Mouse (Mus musculus) spleen, adult 12 weeks (tissue): ENCODE results near the gene Mbtps1.

Source experiments
- DNase-seq: peaks from one replicate; pipeline ENCODE4 v3.0.0; 2022; ENCODE audit warnings: low spot score

Mbtps1 gene

DNA sequence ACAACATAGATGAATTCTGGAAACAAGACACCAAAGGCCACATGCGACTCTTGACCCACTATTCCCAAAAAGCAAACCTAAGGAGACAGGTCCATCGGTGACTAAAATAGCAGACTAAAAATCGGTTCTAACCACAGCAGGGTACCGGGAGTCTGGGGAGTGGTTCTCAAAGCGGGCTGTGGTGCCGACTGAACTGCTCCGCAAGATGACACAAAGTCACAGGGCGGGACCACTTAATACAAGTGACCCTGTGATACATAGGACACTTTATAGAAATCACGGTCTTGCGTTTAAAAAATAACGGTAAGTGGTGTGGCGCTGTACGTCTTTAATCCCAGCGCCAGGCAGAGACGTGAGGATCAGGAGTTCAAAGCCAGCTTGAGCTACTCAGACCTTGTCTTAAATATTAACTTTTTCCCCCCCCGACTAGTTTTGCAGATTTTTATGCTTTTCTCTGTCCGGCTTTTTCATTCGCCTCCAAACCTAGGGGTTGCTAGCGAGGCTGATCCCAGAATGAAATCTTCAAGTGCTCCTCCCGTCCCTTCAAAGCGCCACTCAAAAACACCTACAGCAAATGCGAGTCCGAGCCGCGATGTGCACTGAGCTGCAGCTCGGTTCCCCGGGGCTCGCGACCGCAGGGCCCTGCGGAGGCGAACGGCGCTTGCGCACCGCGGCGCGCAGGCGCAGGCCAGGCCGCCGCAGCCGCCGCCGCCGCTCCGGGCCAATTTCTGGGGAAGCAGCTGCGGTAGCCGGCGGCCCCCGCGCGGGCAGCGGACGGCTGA is 523 bp downstream of the Mbtps1 start:
- DNase-seq: no peak

DNA sequence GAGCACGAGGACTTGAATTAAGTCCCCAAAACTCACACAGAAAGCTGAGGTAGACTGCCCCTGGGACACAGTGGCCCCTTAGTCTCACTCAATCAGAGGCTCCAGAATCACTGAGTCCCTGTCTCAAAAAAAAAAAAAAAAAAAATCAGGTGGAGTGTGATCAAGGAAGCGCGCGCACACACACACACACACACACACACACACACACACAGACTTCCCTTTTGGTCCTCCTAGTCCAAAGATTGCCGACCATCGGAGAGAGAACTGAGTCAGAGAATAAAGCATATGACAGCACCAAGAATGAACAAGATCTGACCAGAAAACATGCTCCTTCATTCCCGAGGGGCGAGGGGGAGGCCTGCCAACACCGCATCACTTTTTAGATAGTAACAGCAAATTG is 1.4 kb downstream of the Mbtps1 start:
- no peak for DNase-seq

- no peak for DNase-seq
These were observed 2.7 kb downstream of the Mbtps1 start for GRCm38 (mm10) chr8:119555861-119556260.

DNA sequence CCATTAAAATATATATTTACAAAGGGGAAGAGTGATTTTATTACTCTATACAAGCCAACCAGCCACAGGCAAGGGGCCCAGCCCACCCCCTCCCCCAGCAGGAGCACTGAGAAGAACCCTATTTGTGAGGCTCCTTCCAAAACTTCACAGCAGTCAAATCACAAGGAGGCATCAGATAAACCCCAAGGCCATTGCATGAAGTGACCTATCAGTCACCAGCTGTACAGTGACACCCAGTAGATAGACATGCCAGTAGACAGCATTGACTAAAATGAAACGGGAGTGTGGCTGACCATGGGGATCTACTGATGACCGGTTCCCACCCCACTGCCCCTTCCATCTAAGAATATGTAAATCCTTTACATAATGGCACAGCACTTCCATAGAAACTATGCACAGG is 5.6 kb downstream of the Mbtps1 start:
- DNase-seq: no peak

DNA sequence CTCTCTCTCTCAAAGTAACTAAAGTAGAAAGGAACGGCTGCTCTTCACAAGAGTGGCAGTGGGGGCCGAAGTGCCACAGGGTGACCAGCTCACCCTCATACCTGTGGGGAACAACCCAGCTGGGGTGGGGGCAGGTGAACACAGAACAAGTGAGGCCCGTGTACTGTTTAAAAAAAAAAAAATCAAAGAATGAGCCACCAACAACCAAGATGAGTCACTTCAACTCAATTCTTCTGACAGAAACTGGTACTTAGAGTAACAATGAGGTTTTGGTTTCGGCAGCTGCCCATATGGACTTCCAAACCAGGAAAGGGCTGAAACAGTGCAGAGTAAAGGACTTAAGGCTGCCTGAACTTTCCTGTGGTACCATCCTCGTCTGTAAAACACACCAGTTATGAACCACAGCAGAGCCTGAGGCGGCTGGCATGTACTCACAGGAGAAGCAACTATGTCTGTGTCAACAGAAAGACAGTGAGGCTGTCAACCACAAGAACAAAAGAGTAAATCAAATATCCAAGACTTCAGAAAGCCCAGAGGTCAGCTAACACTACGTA is 9.9 kb downstream of the Mbtps1 start:
- DNase-seq: no peak

DNA sequence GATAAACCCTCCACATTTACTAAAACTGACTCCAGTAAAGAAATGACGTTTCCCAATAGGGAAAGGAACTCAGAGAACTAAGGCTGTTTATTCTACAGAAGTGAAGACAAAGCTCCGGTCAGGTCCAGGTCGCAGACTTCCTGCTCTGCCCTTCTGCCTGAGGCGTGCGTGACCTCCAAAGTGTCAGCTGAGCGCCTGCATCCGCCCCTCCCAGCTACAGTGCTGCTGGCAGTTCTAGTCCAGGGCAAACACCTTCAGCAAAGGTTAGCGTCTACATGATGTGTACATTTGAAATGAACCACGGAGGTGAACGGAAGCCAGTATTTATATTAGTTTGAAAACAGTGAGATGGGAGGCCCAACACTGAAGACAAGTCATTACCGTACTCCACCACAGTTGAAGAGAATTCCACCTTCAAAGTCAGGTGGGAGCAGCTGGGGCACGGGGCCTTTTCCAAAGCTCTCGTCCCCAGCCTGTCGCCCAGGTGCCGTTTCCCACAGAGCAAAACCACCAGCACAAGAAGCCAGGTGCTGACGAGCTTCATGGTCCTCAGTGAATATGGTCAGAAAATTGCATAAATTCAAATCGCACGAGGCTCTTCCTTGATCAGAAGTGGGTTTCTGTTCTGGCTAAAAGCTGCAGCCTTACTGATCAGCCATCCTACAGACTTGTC is 11.4 kb downstream of the Mbtps1 start:
- no peak for DNase-seq

DNA sequence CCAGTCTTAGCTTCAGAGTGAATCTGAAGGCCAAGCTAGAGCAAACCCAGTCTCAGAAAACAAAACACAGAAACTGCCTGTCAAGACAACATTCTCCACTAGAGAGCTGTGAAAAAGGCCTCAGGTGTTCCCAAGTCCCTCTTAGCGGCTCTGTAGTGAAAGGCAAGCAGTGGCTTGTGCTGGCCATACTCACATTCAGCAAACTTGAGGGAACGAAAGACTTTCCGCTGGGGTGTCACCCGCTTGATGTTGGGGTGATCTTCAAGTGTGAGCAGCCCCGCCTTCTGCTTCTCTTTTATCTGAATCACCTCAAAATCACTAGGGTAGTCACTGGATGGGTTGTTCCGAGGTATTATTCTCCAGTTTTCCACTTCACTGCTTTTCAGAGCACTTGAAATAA is 12.7 kb downstream of the Mbtps1 start:
- DNase-seq: no peak

DNA sequence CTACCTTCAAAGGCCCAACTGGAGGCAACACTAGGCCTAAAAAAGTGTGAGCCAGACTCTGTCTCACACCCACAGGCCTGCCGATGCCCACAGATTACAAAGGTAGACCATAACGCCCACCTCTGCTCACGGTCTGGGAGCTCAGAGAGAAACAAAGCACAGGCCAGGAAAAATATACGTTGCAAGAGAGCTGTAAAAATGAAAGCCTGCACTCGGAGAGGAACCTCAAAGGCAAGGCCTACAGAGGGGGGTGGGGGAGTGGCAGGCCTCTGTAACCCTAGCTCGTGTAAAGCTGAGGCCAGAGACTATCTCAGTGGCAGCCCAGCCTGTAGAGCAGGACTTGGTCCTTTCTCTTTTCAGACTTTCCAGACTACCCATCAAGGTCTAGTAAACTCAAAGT is 13.4 kb downstream of the Mbtps1 start:
- no peak for DNase-seq

DNA sequence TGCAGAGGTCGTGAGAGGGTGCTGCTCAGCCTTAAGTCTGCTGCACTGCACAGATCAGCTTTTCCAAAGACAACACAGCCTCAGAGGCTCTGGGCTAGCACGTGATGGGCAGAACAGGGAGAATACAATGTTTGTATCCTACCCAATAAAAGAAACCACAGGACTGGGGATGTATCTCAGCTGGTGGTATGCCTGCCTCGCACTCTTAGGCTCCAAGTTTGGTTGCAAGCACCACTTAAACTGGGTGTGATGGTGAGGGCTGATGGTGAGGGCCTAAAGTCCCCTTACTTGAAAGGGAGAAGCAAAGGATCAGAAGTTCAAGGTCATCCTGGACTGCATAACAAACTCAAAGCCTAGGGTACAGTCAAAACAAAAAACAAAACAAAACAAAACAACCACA is 13.9 kb downstream of the Mbtps1 start:
- DNase-seq: no peak

GRCm38 (mm10) chr8:119531973-119532372 is 26.6 kb downstream of the Mbtps1 start:
- no peak for DNase-seq

GRCm38 (mm10) chr8:119531397-119531796 is 27.1 kb downstream of the Mbtps1 start:
- no peak for DNase-seq

GRCm38 (mm10) chr8:119530937-119531336 is 27.6 kb downstream of the Mbtps1 start:
- DNase-seq: no peak

GRCm38 (mm10) chr8:119528762-119529161 is 29.8 kb downstream of the Mbtps1 start:
- DNase-seq: no peak

- no peak for DNase-seq
These were observed 38.4 kb downstream of the Mbtps1 start for GRCm38 (mm10) chr8:119520102-119520501.

- no peak for DNase-seq
These were observed 41.9 kb downstream of the Mbtps1 start for GRCm38 (mm10) chr8:119516674-119517073.

GRCm38 (mm10) chr8:119515767-119516166 is 42.8 kb downstream of the Mbtps1 start:
- DNase-seq: no peak

- no peak for DNase-seq
These were observed 43.6 kb downstream of the Mbtps1 start for GRCm38 (mm10) chr8:119514940-119515339.

DNA sequence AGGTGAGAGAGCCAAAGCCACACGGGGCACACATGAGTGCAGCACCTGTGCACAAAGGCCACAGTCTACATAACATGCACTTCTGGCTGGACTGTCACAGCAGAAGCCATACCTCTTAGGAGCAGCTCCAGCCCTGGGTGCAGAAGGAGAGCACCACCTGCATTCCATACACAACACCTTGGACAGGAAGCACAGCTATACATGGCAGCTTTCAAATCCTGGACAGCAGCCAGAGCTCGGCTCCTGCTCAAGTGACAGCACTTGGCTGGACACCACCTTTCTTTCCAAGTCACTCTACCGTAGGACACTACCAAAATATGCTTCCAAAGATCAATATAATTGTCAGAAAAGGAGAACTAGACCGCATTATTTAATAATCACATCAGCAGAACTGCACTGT is 45.1 kb downstream of the Mbtps1 start:
- DNase-seq: no peak

- no peak for DNase-seq
These were observed 46.8 kb downstream of the Mbtps1 start for GRCm38 (mm10) chr8:119511722-119512121.

GRCm38 (mm10) chr8:119510471-119510870 is 48.1 kb downstream of the Mbtps1 start:
- DNase-seq: no peak

GRCm38 (mm10) chr8:119506106-119506505 is 52.4 kb downstream of the Mbtps1 start:
- no peak for DNase-seq

GRCm38 (mm10) chr8:119505488-119505887 is 53.0 kb downstream of the Mbtps1 start:
- DNase-seq: no peak

GRCm38 (mm10) chr8:119503191-119503767 is 55.3 kb downstream of the Mbtps1 start:
- no peak for DNase-seq
